Comparison of ENCODE assay signal across 9 mouse cellular contexts in the genomic region with DNA sequence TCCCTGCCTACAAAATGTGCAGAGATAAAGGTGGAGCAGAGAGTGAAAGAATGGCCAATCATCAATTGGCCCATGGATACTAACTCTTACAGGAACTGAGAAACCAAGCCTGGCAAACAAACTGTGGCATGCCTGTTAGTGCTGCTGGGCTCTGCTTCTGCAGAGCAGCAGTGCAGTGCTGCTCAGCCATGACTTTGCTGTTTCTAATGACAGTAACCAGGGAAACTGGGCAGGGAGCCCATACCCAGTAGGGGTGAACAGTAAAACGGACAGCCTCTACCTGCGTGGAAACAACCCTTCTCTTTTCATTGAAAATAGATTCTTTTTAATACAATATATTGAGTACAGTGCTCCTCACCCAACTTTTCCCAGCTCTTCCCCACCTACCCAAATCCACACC.
A peak's percentile ranks its signal among the peaks of the same experiment; 100 is the strongest.
DNase-seq lines count a peak whose midpoint lies in the region; ATAC-seq and TF ChIP-seq lines count a peak whose summit lies in the region.
"Had no signal": no experiment of that assay in that cellular context is flagged by ENCODE, and none has a peak within 500 bp of the region (broad histone marks: within the 10 kb centered on the region; RNA-seq: fewer than 3 reads in every experiment).

No protein-coding gene starts in this region.

- 47% methylated on average over 2 of the region's 2 CpGs for WGBS in forebrain, postnatal 0 days

- ATAC-seq in forebrain, postnatal 0 days: peak; percentile 56; the same call in 1 of the 2 replicates
- ATAC-seq in erythroid progenitor cell, adult 5-6 weeks (replicated peaks; ENCODE audit: low FRiP score, poor library complexity, severe bottlenecking): no peak

- no peak overlapping the region for H3K4me2 ChIP-seq in forebrain, postnatal 0 days (ENCODE audit: low read depth)

- no peak overlapping the region for H3K9ac ChIP-seq in forebrain, postnatal 0 days

- no peaks in the 10 kb centered on the region for H3K36me3 ChIP-seq in forebrain, postnatal 0 days (ENCODE audit: insufficient read depth)

- TF ChIP-seq CTCF in forebrain, postnatal 0 days (IDR thresholded peaks at IDR 0.05; ENCODE audit: low read depth): no peak

- no peaks in the 10 kb centered on the region for H3K9me3 ChIP-seq in forebrain, postnatal 0 days (ENCODE audit: low read length)

- peak; percentile 2 for DNase-seq in cerebellum, adult 9-11 months
- DNase-seq in cerebellum, adult 8-10 months: no peak
- DNase-seq in lung, adult 18-20 months: peak; percentile 26 to 61
- no peak for DNase-seq in lung, postnatal 4 days
- no peak for DNase-seq in forebrain, postnatal 0 days
- peak; percentile 26 to 41 for DNase-seq in layer of hippocampus, postnatal 14 days (ENCODE audit: low spot score in 2 of 2)
- no peak for DNase-seq in frontal cortex, postnatal 36 days (ENCODE audit: low spot score in 2 of 2)

- no peaks in the 10 kb centered on the region for H3K4me1 ChIP-seq in forebrain, postnatal 0 days (ENCODE audit: insufficient read depth)

- no peak overlapping the region for H3K4me3 ChIP-seq in forebrain, postnatal 0 days (ENCODE audit: low read depth, low read length)
- H3K4me3 ChIP-seq: erythroblast, embryonic 14.5 days had no signal

- H3K27me3 ChIP-seq in forebrain, postnatal 0 days (ENCODE audit: insufficient read depth, low read length): no peaks in the 10 kb centered on the region

- H3K27ac ChIP-seq in forebrain, postnatal 0 days (ENCODE audit: low read depth, low read length): no peak overlapping the region

Comparison
In these comparisons a context has a peak if more than half of its experiments do, and no peak if none do; other contexts are left out.
1. DNase-seq: peak in cerebellum, adult 9-11 months (single experiment), lung, adult 18-20 months (2 of 2) and layer of hippocampus, postnatal 14 days (2 of 2); none in cerebellum, adult 8-10 months (single experiment), lung, postnatal 4 days (0 of 2), forebrain, postnatal 0 days (single experiment) and frontal cortex, postnatal 36 days (0 of 2).